Mouse (Mus musculus) activated CD4-positive, CD25-positive, alpha-beta regulatory T cell, adult 9 weeks (primary cell): ENCODE results near the gene Coa5. TPM values are rescaled to one million over a fixed set of nuclear protein-coding genes. Genes with fewer than 3 reads are reported as not detected.

Experiments
- polyA plus RNA-seq: library from polyadenylated mRNA; unstranded; fragments of 100-300 nt; shearing (Covaris generic); gene quantifications from one replicate; pipeline ENCODE4 v1.2.1, GENCODE M21; 2017

Coa5 gene
- 86.4 TPM for polyA plus RNA-seq

GRCm38 (mm10) chr1:37429366-37430296 is at the start of gene Coa5, which contains the start of gene Unc50:
Gene Coa5, minus strand, starts transcription at chr1:37430103.
Gene Unc50, plus strand, starts transcription at chr1:37430139.

Other genes starting within 250 kb of the Coa5 start
- not detected for gene Cnga3, start 215.7 kb downstream of the Coa5 start, polyA plus RNA-seq
- gene Inpp4a, start 130.2 kb downstream of the Coa5 start, polyA plus RNA-seq, result 27.7 TPM
- gene Unc50, start within 50 bp of the Coa5 start, polyA plus RNA-seq, result 85.6 TPM
- gene Mgat4a, start 110.9 kb upstream of the Coa5 start, polyA plus RNA-seq, result 14.4 TPM